Mouse (Mus musculus): Measurements from ENCODE around the gene Ptgis. TPM values are rescaled to one million over a fixed set of nuclear protein-coding genes. Genes with fewer than 3 reads are reported as not detected.
A peak's percentile ranks its signal among the peaks of the same experiment; 100 is the strongest.

Gene Ptgis
- total RNA-seq, 2 experiments from 2014 or later, result 1.4 to 1.8 TPM

DNA sequence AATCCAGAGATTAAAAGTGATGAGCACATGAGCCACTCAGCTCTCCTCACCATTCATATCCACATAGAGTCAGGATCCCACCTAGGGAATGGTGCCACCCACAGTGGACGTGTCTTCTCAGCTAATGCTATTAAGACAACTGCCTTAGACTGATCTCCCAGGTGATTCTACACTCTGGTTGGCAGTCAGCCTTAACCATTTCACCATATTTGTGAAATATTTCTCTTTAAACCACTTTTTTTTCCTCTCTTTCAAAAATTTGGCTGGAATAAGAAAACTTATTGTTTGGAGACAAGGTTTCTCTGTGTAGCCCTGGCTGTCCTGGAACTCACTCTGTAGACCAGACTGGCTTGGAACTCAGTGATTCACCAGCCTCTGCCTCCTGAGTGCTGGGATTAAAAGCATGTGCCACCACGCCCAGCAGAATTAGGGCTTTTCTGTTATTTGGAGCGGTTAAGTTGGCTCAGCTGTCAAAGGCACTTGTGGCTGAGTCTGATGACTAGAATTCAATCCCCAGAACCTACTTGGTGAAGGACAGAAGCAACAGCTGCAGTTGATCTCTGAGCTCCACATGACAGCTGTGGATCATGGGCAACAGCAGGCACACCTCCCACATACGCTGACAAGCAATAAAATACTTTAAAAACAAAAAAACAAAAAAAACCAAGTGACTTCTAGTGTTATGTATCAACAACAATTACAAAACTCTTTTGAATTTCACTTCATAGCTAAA lies 3.6 kb upstream of the Ptgis start:
- DNase-seq (ENCODE audit: extremely low spot score in 1 of 2, low spot score in 2 of 2), result no peak
- H3K27ac ChIP-seq, result no peak overlapping the region
- TF ChIP-seq CTCF (IDR thresholded peaks at IDR 0.05), result no peak
- intact Hi-C loops (cut with DNase I), result no loop called here
- H3K4me3 ChIP-seq, result no peak overlapping the region

DNA sequence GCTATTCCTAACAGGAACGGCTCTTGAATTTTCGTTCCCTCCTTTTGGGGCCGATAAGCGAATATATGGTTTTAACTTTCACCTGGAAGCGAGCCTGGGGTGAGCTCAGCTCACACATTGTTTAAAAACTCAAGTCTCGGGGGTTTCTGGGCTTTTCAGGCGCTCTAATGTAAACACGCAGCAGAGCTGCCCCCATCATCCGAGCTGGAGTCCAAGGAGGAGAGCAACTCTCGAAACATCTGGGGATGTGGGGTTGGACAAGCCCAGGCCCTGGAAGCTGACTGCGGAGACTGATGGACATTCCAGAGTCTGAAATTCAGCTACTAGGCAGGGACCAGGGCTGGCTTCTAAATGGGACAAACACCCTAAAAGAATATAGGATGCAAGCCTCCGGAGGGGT lies 1.1 kb downstream of the Ptgis start:
- no peak for TF ChIP-seq CTCF (IDR thresholded peaks at IDR 0.05)
- no peak for DNase-seq (ENCODE audit: extremely low spot score in 1 of 2, low spot score in 2 of 2)

DNA sequence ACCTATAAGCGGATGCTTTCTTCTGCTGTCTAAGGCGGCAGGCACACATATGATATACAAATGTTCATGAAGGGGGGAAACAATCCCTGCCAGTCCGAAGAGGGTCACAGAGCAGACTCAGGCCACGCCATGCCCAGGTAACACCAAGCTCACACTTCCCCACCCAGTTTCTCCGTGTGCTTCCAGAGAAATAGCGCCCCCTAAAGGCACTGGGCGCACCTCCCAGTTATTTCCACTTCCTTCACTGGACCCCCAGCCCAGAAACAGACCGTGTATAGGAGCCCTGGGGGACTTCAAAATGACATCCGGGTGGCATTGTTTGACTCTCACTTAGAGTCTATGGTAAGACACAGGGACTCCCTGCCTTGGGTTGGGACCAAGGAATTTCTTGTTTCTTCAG lies 3.2 kb downstream of the Ptgis start:
- H3K4me3 ChIP-seq, result no peak overlapping the region
- H3K27ac ChIP-seq, result no peak overlapping the region
- no peak for TF ChIP-seq CTCF (IDR thresholded peaks at IDR 0.05)
- no peak for DNase-seq (ENCODE audit: extremely low spot score in 1 of 2, low spot score in 2 of 2)
- intact Hi-C loops (cut with DNase I), result no loop called here

More for the DNA sequence above, 1.1 kb downstream of the Ptgis start:
- Histone ChIP-seq H3K27ac (no peak overlapping the region), H3K4me3 (no peak overlapping the region)
- intact Hi-C loops (cut with DNase I), result no loop called here

DNA sequence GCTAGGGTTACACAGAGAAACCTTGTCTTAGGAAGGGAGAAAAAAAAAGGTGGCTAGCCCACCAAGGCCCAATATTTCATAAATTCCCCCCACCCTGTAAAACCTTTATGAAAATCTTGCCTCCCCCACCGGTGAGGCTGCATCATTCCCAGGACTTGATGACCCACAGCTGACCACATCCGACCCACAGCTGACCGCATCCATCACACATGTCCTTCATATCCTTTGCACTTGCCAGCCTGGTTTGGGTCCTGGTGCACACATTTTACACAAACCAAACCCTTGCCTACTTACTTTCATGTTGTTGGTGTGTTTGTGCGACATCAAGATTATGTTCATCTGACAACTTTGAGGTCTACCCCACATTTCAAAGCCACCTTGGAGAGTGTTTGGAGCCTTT lies 4.2 kb downstream of the Ptgis start:
- no peak overlapping the region for H3K27ac ChIP-seq
- H3K4me3 ChIP-seq, result no peak overlapping the region
- intact Hi-C loops (cut with DNase I), result no loop called here
- no peak for TF ChIP-seq CTCF (IDR thresholded peaks at IDR 0.05)
- DNase-seq (ENCODE audit: extremely low spot score in 1 of 2, low spot score in 2 of 2), result no peak

DNA sequence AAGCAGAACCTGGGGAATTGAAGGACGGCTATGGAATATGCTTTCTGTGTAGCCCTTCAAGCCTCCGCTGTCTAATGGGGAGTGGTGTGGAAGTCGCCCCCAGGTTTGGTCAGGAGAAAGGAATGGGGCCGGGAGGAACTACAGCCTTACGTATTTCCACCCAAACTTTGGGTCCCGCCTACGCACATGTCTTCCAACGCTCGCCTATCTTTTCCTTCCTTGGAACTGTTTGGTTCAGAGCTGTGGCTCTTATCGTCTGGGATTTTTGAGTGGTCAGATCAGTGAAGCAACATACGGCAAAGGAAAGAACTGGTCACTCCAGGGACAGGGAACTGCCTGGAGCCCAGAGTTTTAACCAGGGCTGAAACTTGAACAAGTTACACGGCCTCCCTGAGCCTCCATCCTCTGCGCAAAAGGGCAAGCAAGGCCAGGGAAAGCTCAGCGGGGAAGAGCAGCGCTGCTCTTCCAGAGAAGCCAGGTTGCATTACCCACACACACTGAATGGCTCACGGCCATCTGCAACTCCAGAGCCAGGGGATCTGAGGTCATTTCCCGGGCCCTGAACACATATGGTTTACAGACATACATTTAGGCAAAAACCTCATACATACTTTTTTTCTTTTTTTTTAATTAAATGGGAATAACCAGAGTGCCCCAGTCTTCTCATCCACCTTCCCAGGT lies 4.9 kb downstream of the Ptgis start:
- DNase-seq (ENCODE audit: extremely low spot score in 1 of 2, low spot score in 2 of 2), result no peak

DNA sequence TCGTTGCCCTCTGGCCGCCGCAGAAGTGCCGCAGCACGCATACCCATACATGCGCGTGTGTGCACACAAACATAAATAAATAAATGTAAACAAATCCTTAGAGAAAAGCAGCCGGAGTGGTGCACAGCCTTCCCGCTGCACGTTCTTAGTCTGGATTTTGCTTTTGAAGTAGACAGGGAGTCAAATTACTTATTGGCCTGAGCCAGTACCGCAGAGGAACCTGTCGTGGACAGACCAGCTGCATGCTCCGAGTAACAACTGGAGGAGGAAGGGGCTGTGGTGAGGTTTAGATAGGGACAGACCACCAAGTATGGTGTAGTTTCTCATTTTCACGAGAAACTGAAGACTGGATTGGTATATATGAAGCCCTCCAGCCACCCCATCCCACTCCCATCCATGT lies 6.6 kb downstream of the Ptgis start:
- TF ChIP-seq CTCF (IDR thresholded peaks at IDR 0.05), result no peak
- H3K27ac ChIP-seq, result no peak overlapping the region
- H3K4me3 ChIP-seq, result no peak overlapping the region
- intact Hi-C loops (cut with DNase I), result no loop called here
- DNase-seq (ENCODE audit: extremely low spot score in 1 of 2, low spot score in 2 of 2), result no peak

More for the DNA sequence above, 4.9 kb downstream of the Ptgis start:
- intact Hi-C loops (cut with DNase I), result no loop called here
- TF ChIP-seq CTCF (IDR thresholded peaks at IDR 0.05), result no peak
- H3K27ac ChIP-seq, result no peak overlapping the region
- no peak overlapping the region for H3K4me3 ChIP-seq

DNA sequence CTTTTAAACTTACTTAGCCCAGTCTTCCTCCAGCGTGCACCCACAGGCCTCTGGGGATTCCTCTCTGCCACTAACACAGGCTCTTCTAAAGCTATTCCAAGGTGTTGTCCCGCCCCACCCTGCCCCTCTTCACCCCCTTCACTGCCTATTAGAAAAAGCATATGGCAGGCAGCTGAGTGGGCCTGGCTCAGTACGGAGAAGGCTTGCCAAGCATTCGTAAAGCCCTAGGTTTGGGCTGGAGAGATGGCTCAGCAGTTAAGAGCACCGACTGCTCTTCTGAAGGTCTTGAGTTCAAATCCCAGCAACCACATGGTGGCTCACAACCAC lies 7.4 kb downstream of the Ptgis start:
- intact Hi-C loops (cut with DNase I), result no loop called here
- no peak overlapping the region for H3K4me3 ChIP-seq
- H3K27ac ChIP-seq, result no peak overlapping the region
- TF ChIP-seq CTCF (IDR thresholded peaks at IDR 0.05), result no peak
- DNase-seq (ENCODE audit: extremely low spot score in 1 of 2, low spot score in 2 of 2), result no peak

DNA sequence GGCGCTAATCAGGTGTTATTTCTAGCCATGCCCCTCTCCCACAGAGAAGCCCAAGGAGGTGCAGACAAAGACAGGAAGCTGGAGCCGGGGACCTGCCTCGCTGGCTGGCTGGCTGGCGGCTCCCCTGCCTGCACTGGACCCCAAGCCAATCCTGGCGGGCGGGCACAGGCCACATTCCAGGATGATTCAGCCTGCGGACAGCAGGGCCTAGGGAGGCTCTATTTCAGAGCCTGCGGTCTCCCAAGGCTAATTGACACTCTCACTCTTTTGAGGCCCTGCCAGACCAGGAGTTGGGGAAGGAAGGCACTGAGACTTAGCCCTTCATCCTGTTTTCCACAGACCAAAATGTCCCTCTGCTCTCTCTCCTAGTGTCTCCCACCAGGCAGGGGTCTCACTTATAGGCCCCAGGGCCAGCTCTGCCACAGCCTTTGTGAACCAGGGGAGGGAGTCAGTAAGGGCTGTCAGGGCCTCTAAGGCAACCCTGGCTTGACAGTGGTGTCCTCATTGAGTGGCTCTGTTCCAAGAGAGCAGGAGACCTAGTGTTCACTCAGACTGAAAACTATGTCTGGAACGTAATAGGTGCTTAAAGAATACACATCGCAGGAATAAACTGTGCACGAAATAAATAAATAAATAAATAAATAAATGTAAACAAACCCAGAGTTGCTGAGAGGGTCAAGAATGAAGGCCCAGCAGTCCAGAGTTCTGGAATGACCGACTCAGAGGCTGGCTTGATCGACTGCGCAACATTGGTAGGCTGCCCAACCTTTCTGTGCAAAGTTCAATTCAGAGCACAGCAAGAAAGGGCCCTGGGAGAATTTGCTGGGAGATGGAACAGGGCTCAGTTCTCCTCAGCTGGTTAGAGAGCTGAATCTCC lies 8.0 kb downstream of the Ptgis start:
- no peak overlapping the region for H3K4me3 ChIP-seq
- no peak for DNase-seq (ENCODE audit: extremely low spot score in 1 of 2, low spot score in 2 of 2)
- intact Hi-C loops (cut with DNase I), result no loop called here
- TF ChIP-seq CTCF (IDR thresholded peaks at IDR 0.05), result no peak
- no peak overlapping the region for H3K27ac ChIP-seq

DNA sequence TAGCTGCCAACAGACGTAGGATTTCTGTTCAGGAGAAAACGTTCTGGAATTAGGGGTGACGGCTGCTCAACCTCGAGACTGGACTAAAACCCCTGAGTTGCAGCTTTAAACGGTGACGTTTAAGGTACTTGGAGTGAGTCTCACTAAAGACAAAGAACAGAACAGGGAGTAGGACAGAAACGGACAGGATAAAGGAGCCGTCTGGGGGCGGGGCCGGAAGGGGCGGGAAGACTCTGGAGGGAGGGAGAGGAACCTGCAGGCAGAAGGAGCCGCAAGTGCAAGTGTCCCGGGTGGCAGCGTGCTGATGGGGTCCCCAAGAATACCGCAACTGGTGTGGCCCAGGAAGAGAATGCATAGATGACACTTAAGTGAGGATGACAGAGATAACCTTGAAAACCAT lies 9.8 kb downstream of the Ptgis start:
- TF ChIP-seq CTCF (IDR thresholded peaks at IDR 0.05), result no peak
- intact Hi-C loops (cut with DNase I), result no loop called here
- no peak overlapping the region for H3K4me3 ChIP-seq
- no peak for DNase-seq (ENCODE audit: extremely low spot score in 1 of 2, low spot score in 2 of 2)
- no peak overlapping the region for H3K27ac ChIP-seq

DNA sequence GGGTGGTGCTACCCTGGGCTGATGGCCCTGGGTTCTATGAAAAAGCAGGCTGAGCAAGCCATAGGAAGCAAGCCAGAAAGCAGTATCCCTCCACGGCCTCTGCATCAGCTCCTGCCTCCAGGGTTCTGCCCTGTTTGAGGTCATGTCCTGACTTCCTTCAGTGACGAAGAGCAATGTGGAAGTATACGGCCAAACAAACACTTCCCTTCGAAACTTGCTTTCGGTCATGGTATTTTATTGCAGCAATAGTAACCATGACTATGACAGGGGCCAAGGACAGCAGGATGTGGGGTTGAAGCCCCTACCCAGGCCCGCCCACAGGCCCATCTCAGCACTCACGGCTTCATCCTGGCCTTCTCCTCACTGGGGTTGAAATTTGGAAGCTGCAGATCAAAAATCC lies 15.5 kb downstream of the Ptgis start:
- TF ChIP-seq CTCF (IDR thresholded peaks at IDR 0.05), result no peak
- Histone ChIP-seq H3K4me3 (no peak overlapping the region), H3K27ac (no peak overlapping the region)
- DNase-seq (ENCODE audit: extremely low spot score in 1 of 2, low spot score in 2 of 2), result no peak
- intact Hi-C loops (cut with DNase I), result loop anchor here (5.0 kb wide), 1 partner anchor 192 kb away; no protein-coding TSS in a partner anchor

DNA sequence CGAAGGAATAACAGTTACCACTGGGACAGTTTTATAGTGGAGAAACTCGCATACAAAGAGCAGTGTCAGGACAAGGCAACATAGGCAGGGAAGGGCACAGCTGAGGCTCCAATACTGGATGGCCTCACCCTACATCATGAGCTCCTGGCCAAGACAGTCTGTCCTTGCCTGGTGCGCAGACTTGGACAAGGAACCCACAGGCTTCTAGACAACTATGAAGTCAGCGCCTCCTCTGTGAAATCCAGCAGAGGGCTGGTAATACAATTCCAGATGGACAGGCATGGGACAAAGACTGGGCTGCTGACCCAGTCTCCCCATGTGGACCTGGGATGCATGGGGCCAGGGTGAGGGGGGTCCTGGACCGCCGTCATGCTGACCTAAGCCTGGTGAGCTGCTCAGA lies 16.2 kb downstream of the Ptgis start:
- no peak for TF ChIP-seq CTCF (IDR thresholded peaks at IDR 0.05)
- H3K27ac ChIP-seq, result no peak overlapping the region

DNA sequence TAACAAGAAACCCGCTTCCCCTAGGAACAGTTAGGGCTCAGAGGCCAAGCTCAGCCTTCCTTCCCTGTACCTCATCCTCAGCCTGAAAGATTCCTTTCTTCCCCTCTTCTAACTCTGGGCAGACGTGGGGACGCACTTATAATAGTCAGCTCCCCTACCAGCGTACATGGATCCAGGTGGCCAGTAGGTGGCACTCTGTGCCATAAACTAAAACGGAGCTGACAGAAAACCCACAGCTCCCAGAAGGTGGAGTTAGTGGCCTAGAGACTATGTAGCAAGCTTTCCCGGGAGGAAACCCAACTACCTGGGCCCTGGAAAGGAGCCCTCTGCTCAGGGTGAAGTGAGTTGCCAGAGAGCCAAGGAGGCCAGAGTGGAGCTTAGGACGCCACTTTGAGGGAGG lies 18.3 kb downstream of the Ptgis start:
- no peak overlapping the region for H3K27ac ChIP-seq
- intact Hi-C loops (cut with DNase I), result loop anchor here (1.0 to 5.0 kb wide), 2 partner anchors 57 to 195 kb away; no protein-coding TSS in a partner anchor
- peak; percentile 63 to 64 for DNase-seq (ENCODE audit: extremely low spot score in 1 of 2, low spot score in 2 of 2)
- peak; percentile 86 for TF ChIP-seq CTCF (IDR thresholded peaks at IDR 0.05)
- H3K4me3 ChIP-seq, result no peak overlapping the region

More for the DNA sequence above, 16.2 kb downstream of the Ptgis start:
- DNase-seq (ENCODE audit: extremely low spot score in 1 of 2, low spot score in 2 of 2), result no peak
- no peak overlapping the region for H3K4me3 ChIP-seq
- intact Hi-C loops (cut with DNase I), result loop anchor here (5.0 kb wide), 1 partner anchor 193 kb away; no protein-coding TSS in a partner anchor

All from left cerebral cortex, adult 2 months (tissue).